Mouse (Mus musculus) forebrain, embryonic 16.5 days (tissue): ENCODE data around the gene Dusp21. TPM values are rescaled to one million over a fixed set of nuclear protein-coding genes. Genes with fewer than 3 reads are reported as not detected.

Experiments used
- ATAC-seq: fragments of 200-750 bp; cut with Nextera tagmentation; 2 replicates; pipeline ENCODE4 v1.8.0; 2017; ENCODE audit warnings: mild to moderate bottlenecking, moderate library complexity
- H3K27ac ChIP-seq: fragments of 300-500 bp; sonication (generic); 2 replicates; pipeline ENCODE4 v1.5.1; 2014; ENCODE audit warnings: low read length, control low read depth
- H3K27me3 ChIP-seq: fragments of 300-500 bp; sonication (generic); replicated peaks from 2 replicates; pipeline ENCODE4 v1.6.1; 2014; ENCODE audit warnings: low read length; ENCODE audit not compliant: control insufficient read depth, insufficient read depth
- H3K36me3 ChIP-seq: fragments of 300-500 bp; sonication (generic); 2 replicates; pipeline ENCODE4 v1.6.1; 2014; ENCODE audit not compliant: control insufficient read depth, insufficient read depth
- H3K4me1 ChIP-seq: fragments of 300-500 bp; sonication (generic); replicated peaks from 2 replicates; pipeline ENCODE4 v1.6.1; 2014; ENCODE audit warnings: low read length; ENCODE audit not compliant: control insufficient read depth, insufficient read depth
- H3K4me2 ChIP-seq: fragments of 300-500 bp; sonication (generic); 2 replicates; pipeline ENCODE4 v1.6.1; 2014; ENCODE audit warnings: mild to moderate bottlenecking, low read length, control low read depth
- H3K4me3 ChIP-seq: fragments of 300-500 bp; sonication (generic); replicated peaks from 2 replicates; pipeline ENCODE4 v1.5.1; 2014; ENCODE audit warnings: mild to moderate bottlenecking, low read length, control low read depth
- H3K9ac ChIP-seq: fragments of 300-500 bp; sonication (generic); replicated peaks from 2 replicates; pipeline ENCODE4 v1.6.1; 2014; ENCODE audit warnings: low read depth, low read length, control low read depth
- H3K9me3 ChIP-seq: fragments of 300-500 bp; sonication (generic); 2 replicates; pipeline ENCODE4 v1.6.1; 2016; ENCODE audit warnings: low read length; ENCODE audit not compliant: control insufficient read depth
- WGBS: fragments of 180-500 bp; shearing (Covaris S2); extraction: QIAGEN DNeasy Blood & Tissue Kit; methylation state at CpG from one replicate; pipeline ENCODE4 v1.1.7; 2014; 5-methylcytosine and 5-hydroxymethylcytosine counted together
- polyA plus RNA-seq: library from polyadenylated mRNA; unstranded; fragments of >200 nt; fragmentation: Nextera tagmentation; extraction: Ambion mirVana; gene quantifications from 2 replicates; pipeline ENCODE4 v1.2.1, GENCODE M21; 2015

Dusp21 gene
- polyA plus RNA-seq: not detected in 2 replicates

- H3K36me3 ChIP-seq: no peaks in the 10 kb centered on the region
- no peak within 1 kb of the TSS for H3K4me2 ChIP-seq
- H3K4me1 ChIP-seq: no peaks in the 10 kb centered on the region
- no peak within 1 kb of the TSS for H3K9ac ChIP-seq
- ATAC-seq: no peak
- WGBS: 82% methylated on average over 1 of the region's 1 CpGs
- no peaks in the 10 kb centered on the region for H3K27me3 ChIP-seq
- no peak within 1 kb of the TSS for H3K4me3 ChIP-seq
- no peak within 1 kb of the TSS for H3K27ac ChIP-seq
- no peaks in the 10 kb centered on the region for H3K9me3 ChIP-seq
Observed at GRCm38 (mm10) chrX:18145557-18145956, at the start of gene Dusp21. Dusp21 (plus strand) TSS chrX:18145857.

GRCm38 (mm10) chrX:18160734-18161442, 15.2 kb downstream of the Dusp21 start:
- H3K36me3 ChIP-seq: no peaks in the 10 kb centered on the region
- H3K27me3 ChIP-seq: no peaks in the 10 kb centered on the region
- no peak overlapping the region for H3K9ac ChIP-seq
- H3K4me3 ChIP-seq: no peak overlapping the region
- peak overlapping the region; percentile 64; the same call in 1 of the 2 replicates for H3K4me2 ChIP-seq
- ATAC-seq: no peak
- 0 out of 2 replicates have a peak, but pooled peaks cover 2% of the 10 kb centered on the region for H3K4me1 ChIP-seq
- no peaks in the 10 kb centered on the region for H3K9me3 ChIP-seq
- H3K27ac ChIP-seq: no peak overlapping the region; the same call in 1 of the 2 replicates
- WGBS: 52% methylated on average over 4 of the region's 4 CpGs

- Histone ChIP-seq H3K36me3 (no peaks in the 10 kb centered on the region), H3K4me3 (peak overlapping the region; percentile 88), H3K27ac (peak overlapping the region; percentile 95), H3K4me1 (0 out of 2 replicates have a peak, but pooled peaks cover 2% of the 10 kb centered on the region), H3K9ac (peak overlapping the region; percentile 91), H3K4me2 (peak overlapping the region; percentile 64), H3K27me3 (no peaks in the 10 kb centered on the region), H3K9me3 (no peaks in the 10 kb centered on the region)
- ATAC-seq: peak; percentile 61
- 1% methylated on average over 27 of the region's 28 CpGs for WGBS
Observed at GRCm38 (mm10) chrX:18161796-18162191, 16.1 kb downstream of the Dusp21 start.

GRCm38 (mm10) chrX:18162192-18162857, 16.7 kb downstream of the Dusp21 start, which contains the start of gene Kdm6a:
Kdm6a (plus strand) TSS chrX:18162575.
- ATAC-seq: peak; percentile 98
- under 1% methylated on average over 48 of the region's 50 CpGs for WGBS
- Histone ChIP-seq H3K9me3 (no peaks in the 10 kb centered on the region), H3K4me3 (peak within 1 kb of the TSS; percentile 88), H3K27me3 (no peaks in the 10 kb centered on the region), H3K4me2 (peak within 1 kb of the TSS; percentile 75), H3K27ac (peak within 1 kb of the TSS; percentile 97), H3K9ac (peak within 1 kb of the TSS; percentile 91), H3K4me1 (0 out of 2 replicates have a peak, but pooled peaks cover 2% of the 10 kb centered on the region), H3K36me3 (no peaks in the 10 kb centered on the region)

GRCm38 (mm10) chrX:18162861-18163731, 17.4 kb downstream of the Dusp21 start:
- Histone ChIP-seq H3K4me1 (0 out of 2 replicates have a peak, but pooled peaks cover 2% of the 10 kb centered on the region), H3K9me3 (no peaks in the 10 kb centered on the region), H3K4me2 (peak overlapping the region; percentile 75), H3K27ac (peak overlapping the region; percentile 97), H3K27me3 (no peaks in the 10 kb centered on the region), H3K36me3 (no peaks in the 10 kb centered on the region), H3K9ac (peak overlapping the region; percentile 77), H3K4me3 (peak overlapping the region; percentile 88)
- peak; percentile 29 for ATAC-seq
- under 1% methylated on average over 68 of the region's 95 CpGs for WGBS

- 1% methylated on average over 10 of the region's 10 CpGs for WGBS
- peak overlapping the region; percentile 75 for H3K4me2 ChIP-seq
- H3K4me3 ChIP-seq: peak overlapping the region; percentile 88
- peak overlapping the region; percentile 97 for H3K27ac ChIP-seq
- H3K36me3 ChIP-seq: no peaks in the 10 kb centered on the region
- peak overlapping the region; percentile 77 for H3K9ac ChIP-seq
- no peak for ATAC-seq
- H3K9me3 ChIP-seq: no peaks in the 10 kb centered on the region
- no peaks in the 10 kb centered on the region for H3K27me3 ChIP-seq
- H3K4me1 ChIP-seq: 0 out of 2 replicates have a peak, but pooled peaks cover 2% of the 10 kb centered on the region
Observed at GRCm38 (mm10) chrX:18163917-18164624, 18.4 kb downstream of the Dusp21 start.

GRCm38 (mm10) chrX:18165121-18165520, 19.5 kb downstream of the Dusp21 start:
- Histone ChIP-seq H3K27ac (no peak overlapping the region), H3K9me3 (no peaks in the 10 kb centered on the region), H3K9ac (no peak overlapping the region), H3K36me3 (no peaks in the 10 kb centered on the region), H3K4me1 (0 out of 2 replicates have a peak, but pooled peaks cover 2% of the 10 kb centered on the region), H3K27me3 (no peaks in the 10 kb centered on the region), H3K4me2 (no peak overlapping the region), H3K4me3 (no peak overlapping the region)
- no peak for ATAC-seq
- WGBS: 71% methylated on average over 2 of the region's 2 CpGs

- no peaks in the 10 kb centered on the region for H3K36me3 ChIP-seq
- H3K9ac ChIP-seq: no peak overlapping the region
- H3K27ac ChIP-seq: no peak overlapping the region
- no peaks in the 10 kb centered on the region for H3K9me3 ChIP-seq
- no peaks in the 10 kb centered on the region for H3K27me3 ChIP-seq
- 72% methylated on average over 3 of the region's 3 CpGs for WGBS
- H3K4me3 ChIP-seq: no peak overlapping the region
- ATAC-seq: no peak
- H3K4me2 ChIP-seq: no peak overlapping the region
- H3K4me1 ChIP-seq: no peaks in the 10 kb centered on the region
Observed at GRCm38 (mm10) chrX:18166961-18167360, 21.3 kb downstream of the Dusp21 start.
